Mouse (Mus musculus): ENCODE data around the gene Pappa. TPM values are rescaled to one million over a fixed set of nuclear protein-coding genes. Genes with fewer than 3 reads are reported as not detected.

Pappa gene
- total RNA-seq, 2 experiments from 2014 or later, result 0.61 to 0.88 TPM

DNA sequence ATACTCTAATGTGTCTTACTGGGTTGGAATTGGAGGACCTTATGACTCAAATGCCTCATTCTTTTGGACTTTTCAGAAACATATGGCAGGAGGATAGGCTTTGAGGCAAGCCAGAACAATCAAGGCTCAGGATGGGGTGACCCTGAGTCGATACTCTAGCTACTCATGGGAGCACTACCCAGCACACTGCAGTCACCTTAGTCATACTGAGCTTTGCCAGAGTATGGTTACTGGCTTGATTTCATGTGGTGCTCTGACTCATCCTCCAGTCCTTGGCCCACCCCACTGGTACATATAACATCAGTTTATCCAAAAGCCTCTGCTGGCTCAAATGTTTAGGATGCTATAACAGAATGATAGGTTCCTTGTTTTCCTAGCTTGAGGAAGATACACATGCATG, 130.1 kb downstream of the Pappa start:
- DNase-seq, result no peak
- intact Hi-C loops (cut with DNase I), result no loop called here

DNA sequence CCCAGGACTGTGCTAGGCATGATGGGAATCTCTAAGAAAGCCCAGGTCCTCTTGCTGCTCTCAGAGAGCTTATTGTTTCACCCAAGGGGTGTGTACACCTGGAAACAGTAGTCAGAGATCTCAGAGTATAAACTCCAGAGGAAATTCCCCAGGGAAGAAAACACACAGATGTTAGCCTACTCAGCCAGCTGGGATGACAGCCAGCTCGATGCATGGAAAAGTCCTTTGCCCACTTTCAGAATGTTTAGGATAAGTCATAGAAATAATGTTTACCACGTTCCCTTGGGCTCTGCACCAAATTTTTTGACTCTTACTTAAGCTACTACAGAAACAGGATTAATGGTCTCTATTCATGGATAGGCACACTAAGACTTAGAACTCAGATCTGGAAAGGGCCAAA, 143.1 kb downstream of the Pappa start:
- no peak for DNase-seq
- intact Hi-C loops (cut with DNase I), result no loop called here

DNA sequence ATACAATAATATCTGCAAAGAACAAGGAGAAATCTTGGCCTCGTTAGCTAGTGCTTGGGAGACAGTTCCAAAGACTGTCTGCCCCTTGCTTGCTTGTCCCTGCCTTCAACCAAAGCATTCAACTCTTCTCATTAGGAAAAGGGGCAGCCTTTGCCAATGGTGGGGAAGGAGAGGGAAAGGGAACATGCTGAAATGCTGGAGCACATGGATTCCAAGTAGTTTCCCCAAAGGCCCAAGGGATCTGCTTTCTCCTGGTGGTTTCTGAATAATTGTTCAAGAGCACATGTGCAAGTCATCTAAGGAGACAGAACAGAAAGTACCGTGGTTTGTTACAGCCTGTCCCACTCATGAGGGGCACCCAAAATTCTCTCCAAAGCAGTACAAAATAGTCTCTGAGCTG, 146.0 kb downstream of the Pappa start:
- intact Hi-C loops (cut with DNase I), result no loop called here
- no peak for DNase-seq

DNA sequence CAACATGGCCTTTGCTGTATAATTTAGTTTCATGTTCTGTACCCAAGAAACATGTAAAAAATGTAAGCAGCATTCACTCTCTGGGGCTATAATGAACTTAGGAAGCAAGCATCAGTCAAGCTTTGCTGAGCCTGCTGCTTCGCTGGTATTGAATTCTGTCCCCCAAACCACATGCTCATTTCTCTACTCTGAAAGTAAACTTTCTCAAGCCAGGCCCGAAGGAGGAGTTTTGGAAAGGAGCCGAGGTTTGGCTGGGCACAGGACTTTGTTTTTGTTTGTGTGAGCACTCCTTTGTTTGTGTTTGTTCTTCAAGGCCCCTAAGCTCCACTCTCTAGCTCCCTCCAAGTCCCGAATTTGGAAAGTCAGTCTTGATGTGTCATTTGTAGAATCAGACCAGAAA, 148.3 kb downstream of the Pappa start:
- intact Hi-C loops (cut with DNase I), result no loop called here

DNA sequence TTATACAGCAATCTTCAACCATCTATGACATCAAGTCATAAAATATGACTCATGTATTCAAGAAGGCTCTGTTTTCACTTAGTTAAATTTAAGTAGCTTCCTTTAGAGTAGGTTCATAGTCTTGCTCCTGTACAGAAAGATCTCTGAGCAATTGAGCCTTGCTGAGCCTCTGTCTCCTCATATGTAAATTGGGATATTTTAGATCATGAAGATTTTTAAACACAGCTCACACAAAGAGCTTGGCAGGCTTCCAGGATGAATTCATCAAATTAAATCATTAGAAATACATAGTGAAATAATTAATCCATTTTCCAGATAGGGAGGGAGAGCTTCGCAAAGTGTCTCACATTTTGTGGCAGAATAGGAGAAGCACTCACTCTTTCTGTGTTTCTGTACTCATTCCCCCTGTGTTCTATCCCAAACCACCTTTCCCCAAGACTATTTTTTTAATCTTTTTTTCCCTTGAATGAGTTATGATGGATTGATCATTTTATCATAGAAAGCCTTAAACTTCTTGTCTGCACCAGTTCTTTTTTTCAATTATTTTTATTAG, 149.4 kb downstream of the Pappa start:
- no peak for DNase-seq
- intact Hi-C loops (cut with DNase I), result no loop called here

More for the DNA sequence above, 148.3 kb downstream of the Pappa start:
- no peak for DNase-seq

DNA sequence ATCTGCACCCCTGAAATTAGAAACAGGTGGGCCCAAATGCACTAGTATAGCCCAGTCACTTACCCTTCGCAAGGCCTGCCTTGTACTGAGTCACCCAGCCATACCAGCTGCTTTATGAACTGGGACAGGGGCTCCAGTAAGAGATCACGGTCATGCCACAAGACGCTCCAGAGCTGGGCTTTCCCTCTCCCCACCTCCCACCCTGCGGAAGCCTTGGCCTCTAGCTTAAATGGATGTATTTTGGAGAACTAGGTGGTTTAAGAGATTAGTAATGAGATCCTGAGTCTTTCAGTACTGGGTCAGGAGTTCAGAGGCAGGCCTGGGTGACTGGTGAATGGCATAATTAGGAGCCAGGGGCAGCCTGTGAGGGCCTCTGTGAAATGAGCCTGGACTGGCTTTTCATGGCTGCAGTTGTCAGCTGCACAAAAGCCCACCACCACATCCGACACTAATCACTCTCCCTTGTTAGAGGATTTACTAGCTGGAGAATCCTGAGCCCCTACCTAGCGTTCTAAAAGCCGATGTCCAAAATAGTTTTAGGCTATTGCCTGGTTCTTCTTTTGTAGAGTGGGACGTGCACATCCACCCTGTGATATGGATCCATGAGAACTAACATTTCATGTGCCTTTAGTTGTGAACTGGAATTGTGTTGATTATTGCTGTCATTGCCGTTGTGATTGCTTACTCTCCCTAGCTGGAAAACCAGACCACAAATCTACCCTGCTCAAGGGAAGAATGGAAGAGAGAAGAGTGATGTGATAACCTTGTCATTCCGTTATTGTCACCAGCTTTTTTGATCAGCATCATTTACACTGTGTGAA, 154.7 kb downstream of the Pappa start:
- intact Hi-C loops (cut with DNase I), result no loop called here
- no peak for DNase-seq

DNA sequence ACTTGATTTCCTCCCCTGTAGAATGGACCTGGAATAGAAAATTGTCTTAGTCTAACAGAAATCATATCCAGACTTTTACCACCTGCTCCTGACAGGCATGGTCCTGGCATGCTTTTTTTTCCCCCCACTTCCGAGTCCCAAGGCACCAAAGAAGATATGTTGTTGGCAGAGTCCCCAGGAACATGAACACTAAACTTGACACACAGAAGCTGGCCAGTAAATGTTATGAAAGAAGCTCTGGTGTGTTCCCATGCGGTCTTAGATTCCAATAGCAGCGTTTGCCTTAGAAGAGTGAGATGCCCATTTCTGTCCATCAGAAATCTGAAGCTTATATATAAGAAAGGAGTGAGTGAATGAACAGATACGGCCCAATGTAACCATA, 155.3 kb downstream of the Pappa start:
- intact Hi-C loops (cut with DNase I), result no loop called here
- DNase-seq, result peak in 1 of 2 experiments; percentile 10

DNA sequence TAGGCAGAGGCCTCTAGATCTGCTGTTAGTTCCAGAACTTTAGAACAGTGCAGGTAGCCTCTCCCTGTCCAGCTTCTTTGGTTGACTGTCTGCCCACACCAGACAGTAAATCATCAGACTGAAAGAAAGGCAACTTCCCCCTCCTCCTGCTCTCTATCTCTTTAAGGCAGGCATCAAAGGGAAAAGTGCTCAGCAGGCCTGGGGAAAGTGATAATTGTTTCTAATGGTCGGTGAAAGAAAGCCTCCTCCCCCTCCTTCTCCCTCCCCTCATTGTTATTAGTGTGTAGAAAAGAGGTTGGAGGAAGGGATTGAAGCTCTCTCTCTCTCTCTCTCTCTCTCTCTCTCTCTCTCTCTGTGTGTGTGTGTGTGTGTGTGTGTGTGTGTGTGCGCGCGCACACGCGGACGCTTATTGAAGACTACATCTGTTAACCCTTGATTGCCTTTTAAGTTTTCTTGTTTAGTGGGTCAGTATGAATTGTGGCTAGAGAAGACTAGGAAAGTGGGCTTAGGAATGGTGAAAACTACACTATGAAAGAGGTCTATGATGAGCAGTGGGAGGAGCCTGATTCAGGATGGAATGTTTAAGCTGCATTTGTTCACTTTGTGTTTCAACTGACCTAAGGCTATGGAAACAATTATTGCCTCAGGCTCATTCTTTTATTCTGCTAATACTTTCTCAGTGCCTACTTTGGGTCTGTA, 156.2 kb downstream of the Pappa start:
- DNase-seq, result no peak
- intact Hi-C loops (cut with DNase I), result no loop called here

DNA sequence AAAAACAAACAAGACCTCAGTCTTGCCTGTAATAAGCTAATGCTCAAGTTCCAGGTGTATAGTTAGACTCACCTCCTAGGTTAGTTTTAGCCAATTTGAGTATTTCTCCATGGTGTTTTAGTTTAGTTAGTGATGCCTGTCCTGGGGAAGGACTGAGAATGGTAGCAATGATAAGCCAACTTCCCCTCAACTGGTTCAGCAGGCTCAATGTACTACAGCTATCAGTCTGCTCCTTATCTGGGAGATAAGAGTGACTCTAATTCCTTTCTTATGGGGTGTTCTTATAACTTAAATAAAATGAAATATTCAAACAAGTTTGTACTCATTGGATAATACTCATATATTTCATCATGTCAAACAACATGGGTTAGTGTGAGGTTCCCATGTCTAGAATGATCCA, 156.9 kb downstream of the Pappa start:
- intact Hi-C loops (cut with DNase I), result no loop called here
- DNase-seq, result no peak

DNA sequence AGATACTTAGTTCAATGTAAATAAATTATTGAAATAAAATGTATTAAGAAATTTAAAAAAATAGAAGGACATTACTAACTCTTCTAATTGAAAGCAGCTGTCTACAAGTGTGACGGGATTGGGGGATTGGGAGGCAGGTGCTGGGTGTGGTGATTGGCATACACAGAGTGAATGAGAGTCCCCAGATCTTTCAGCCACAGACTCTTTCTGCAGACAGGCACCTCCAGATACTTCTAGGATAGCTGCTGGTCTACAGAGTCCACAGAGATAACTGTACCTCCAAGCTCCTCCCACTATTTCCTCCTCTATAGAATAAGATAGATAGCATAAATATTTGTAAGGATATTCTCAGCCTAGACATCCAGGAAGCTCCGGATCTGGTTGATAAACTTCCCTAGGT, 159.6 kb downstream of the Pappa start:
- DNase-seq, result no peak
- intact Hi-C loops (cut with DNase I), result no loop called here

DNA sequence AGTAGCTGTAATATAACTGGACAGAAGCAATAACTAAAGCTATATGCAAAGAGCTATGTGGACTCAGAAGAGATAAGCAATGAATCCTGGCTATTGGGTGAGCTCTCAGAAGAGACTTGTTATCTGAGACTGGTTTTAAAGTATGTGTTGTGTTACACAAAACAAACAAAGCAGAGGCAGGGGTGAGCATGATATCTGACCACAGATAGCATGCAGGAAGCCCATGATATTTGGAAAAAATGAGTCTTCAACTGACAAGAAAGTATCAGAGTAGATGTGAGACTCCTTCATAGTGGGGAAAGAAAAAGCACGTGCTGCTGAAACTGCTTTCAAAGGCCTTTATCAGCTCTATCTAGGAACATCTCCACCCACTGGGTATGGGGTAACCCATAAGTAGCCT, 161.2 kb downstream of the Pappa start:
- intact Hi-C loops (cut with DNase I), result no loop called here
- no peak for DNase-seq

DNA sequence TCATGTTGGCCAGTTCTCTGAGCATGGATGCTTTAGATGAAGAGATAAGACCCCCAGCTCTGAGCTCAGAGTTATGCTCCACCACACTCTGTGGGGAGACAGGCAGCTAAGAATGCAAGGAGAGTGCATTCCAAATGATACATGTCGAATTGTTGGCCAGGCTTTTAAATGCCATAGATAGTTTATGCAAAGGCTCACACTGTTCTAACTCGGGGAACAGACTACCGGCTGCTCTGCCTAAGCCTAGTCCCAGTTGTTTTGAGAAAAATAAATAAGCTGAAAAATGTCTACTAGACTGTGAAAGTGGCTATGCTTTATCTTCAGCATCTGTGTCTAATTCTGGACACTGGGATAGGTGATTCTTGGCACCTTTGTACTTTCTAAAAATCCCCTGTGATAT, 165.3 kb downstream of the Pappa start:
- intact Hi-C loops (cut with DNase I), result no loop called here
- no peak for DNase-seq

DNA sequence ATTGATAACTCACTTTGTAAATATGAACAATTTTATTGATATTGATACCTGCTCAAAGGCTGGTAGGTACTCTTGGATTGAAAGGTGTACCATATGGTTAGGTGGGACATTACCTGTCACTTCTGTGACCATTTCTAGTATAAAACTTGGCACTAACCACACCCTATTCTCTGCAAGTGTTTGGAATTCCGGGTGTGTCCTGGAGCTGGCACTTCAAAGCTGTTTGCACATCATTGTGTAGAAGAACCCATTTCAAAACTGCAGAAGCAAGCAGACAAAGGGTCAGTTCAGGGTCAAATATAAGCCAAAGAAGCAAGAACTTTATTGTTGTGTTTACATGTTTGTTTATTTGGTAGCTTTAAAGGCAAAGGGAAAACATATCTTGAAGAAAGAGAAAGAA, 171.8 kb downstream of the Pappa start:
- DNase-seq, result no peak
- intact Hi-C loops (cut with DNase I), result no loop called here

DNA sequence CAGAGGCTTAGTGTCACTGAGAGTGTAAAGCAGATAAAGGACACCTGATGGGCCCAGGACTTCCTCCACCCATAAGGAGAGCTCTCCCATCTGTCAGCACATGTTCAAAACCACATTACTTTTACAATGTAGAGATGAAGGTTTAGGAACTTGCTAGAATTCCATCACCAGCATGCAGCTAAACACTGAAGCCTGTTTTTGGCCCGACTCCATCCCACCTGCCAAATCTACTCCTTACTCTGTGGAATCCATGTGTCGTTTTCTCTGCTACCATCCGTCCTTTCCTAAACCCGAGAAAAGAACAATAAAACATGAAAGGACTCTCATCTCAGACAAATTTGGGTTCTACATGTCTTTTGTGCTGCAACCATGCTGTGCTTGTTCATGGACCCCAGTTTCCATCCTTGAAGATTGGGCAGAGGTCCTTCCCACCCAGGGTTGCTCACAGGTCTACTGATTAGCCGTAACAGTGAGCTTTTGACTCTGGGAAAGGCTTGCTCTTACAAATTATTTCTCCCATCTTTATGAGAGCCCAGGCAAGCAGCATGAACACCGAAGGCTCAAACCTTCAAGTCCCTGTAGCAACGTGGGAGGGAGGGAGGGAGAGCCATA, 172.5 kb downstream of the Pappa start:
- no peak for DNase-seq
- intact Hi-C loops (cut with DNase I), result no loop called here

DNA sequence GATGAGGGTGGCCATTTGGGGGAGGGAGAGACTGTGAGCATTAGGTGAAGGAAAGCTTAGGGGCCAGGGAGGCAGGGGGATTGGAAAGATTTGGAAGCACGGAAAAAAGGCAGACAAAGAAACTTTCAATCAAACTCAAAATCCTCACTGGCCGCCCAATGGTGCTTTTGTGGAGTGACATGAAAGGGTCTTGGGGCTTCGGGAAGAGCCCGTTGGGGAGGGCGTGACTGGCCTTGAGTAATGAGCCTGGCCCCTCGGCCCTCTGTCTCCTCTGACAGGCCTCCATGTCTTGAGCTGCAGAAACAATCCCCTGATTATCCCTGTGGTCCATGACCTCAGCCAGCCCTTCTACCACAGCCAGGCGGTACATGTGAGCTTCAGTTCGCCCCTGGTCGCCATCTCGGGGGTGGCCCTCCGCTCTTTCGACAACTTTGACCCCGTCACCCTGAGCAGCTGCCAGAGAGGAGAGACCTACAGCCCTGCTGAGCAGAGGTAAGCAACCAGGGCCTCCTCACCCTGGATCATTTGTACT, 173.1 kb downstream of the Pappa start:
- intact Hi-C loops (cut with DNase I), result no loop called here
- DNase-seq, result no peak

DNA sequence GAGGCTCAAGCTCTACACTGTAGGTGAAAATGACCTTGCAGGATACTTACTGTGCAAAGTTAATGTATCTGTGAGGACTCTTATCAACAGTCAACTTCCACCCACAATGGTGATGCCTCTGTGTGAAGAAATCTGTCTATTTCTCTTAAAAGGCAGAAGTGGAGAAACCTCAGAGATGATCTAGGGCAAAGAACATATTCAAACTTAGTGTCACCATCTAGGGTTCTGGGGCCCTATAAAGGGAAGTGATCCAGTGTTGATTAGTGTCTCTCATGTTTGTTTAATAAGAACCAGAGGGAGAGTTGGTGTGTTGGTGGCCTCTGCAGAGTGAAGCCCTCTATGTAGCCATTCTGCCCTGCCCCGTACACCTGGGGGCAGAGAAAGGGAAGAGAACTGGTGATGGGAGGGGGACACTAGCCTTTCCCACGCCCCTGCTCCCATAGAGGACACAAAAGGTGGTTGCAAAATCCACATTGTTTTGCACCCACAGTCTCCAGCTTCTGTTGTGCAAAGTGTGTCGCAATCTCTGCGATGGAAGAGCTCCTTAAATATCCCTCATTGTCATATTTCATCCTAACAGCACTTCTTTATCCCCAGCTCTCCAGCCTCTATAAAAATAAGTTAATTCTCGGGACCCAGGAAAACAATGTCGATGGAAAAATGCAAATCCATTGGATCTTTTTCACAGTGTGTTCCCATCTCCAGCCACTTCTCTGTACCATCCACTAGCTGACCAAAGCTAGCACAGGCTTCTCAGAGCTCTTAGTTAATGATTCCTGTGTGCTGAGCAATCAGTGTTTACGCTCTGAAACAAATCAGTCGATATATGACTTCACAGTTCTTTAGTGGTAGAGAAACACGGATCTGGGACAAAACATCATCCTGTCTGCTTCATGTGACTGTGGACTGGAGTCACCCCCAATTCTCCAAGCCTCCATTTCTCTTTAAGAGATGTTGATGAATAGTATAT, 174.5 kb downstream of the Pappa start:
- intact Hi-C loops (cut with DNase I), result no loop called here
- no peak for DNase-seq

DNA sequence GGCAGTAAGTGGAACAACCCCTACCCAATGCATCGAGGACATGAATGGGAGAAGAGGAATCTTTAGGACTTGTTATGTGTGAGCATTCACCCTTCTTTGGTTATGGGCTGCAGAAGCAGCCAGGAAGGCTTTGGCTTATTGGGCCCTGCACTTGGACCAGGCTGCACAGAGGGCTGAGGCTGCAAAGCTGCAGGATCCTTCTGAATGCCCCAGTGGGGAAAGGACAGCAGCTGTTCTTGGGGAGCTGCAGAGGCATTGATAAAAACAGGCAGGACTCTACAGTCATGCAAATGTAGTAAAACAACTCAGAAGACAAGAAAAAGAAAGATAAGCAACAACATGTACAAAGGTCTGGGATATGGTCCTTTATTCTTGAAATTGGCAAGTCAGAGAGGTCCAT, 175.4 kb downstream of the Pappa start:
- intact Hi-C loops (cut with DNase I), result no loop called here
- no peak for DNase-seq

DNA sequence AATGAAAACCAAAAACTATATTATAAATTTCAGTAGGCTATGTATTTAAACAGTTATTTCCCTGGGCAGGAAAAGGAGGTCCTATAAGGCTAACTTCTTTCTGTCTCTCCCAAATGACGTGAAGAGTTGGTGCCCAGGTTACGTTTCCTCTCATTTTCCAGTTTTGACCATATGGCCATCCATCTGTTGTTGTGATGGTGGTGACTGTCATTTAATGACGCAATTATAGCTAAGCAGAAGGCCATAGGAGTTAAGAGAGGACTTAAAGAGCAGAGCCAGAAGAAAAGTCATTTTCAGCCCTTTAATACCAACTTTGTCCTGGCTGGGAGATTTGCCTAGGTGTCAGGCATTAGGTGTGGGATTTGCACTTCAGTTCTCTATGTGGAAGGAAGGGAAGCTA, 176.5 kb downstream of the Pappa start:
- no peak for DNase-seq
- intact Hi-C loops (cut with DNase I), result no loop called here

DNA sequence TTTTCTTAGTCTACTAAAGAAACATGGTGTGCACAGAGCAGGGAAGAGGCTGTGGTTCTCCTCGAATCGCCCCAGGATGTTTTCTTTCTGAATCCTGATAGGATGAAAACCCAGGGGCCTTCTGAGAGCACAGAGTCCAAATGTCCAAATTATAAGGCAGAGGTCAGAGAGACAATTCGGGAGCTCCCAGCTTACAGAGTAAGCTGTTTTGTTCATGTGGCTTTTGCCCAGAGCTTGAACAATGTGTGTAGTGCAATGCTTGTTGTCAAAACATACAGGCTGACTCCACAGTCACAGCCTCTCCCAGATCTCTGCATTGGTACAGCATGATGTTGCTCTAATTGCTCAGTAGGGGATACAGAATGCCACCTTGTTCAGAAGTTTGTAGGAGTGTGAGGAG, 178.7 kb downstream of the Pappa start:
- intact Hi-C loops (cut with DNase I), result no loop called here

DNA sequence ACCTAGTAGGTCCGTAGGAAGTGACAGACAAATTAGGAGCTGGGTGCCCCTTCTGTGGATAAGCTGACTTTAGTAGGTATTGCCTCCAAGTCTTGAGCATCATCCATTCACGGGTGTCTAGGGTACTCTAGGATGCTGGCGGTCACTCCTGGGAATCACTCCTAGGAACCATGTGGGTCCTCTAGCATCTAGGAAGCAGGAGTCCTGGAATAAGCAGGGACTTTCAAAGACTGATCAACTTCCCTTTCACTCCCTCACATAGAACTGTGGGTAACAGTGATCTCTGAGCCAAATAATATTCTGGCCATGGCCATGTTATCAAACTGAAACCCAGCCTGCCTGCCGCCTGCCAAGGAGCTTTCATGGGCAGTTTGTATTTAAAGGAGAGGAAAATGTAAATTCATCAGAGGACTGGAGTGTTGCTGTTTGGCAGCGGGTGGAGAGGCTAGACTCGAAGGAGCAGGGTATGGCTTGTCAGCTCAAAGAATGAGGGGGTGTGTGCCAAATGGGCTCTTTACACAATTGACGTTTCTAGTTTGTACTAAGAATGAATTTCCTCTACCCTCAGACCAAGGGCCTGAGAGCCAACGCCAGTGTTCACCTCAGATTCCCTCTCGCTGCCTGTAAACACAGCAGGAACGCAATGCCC, 194.0 kb downstream of the Pappa start:
- no peak for DNase-seq
- intact Hi-C loops (cut with DNase I), result no loop called here

More for the DNA sequence above, 178.7 kb downstream of the Pappa start:
- no peak for DNase-seq
